Mouse (Mus musculus) mouse trophoblast stem cell (cell line): Measurements from ENCODE around the gene Krtap28-13.

Source experiments
- in situ Hi-C, 2 experiments: fragments of 300-500 bp; cut with MseI, MboI; formaldehyde crosslinking; loops; 2 replicates in 1 of 2; 3 replicates in 1 of 2; pipeline ENCODE4 v1.15.1; 2025

The Krtap28-13 gene

DNA sequence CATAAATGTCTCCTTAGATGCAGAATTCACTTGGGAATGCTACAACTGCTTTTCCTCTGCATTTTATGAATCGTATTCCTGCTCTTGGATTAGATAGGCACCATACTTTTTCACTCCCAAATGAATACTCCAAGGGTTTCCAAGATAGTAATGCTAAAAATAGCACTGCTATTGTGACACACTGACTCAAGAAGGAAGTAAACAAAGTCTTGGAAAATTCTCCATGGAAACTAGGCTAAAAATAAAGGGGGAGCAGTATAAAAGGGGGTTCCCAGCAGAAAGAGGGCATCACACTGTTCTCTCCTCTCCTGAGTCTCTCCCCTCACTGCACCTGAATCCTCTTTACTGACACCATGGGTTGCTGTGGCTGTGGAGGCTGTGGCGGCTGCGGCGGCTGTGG lies at the start of gene Krtap28-13:
Gene Krtap28-13, plus strand, starts transcription at position 288 of the 400 bp plus-strand sequence.
- in situ Hi-C loops: loop anchor here (5.0 to 25.0 kb wide), 4 partner anchors 92 to 652 kb away; partner anchors contain the start of gene Daw1 (in 1 of the 2)

DNA sequence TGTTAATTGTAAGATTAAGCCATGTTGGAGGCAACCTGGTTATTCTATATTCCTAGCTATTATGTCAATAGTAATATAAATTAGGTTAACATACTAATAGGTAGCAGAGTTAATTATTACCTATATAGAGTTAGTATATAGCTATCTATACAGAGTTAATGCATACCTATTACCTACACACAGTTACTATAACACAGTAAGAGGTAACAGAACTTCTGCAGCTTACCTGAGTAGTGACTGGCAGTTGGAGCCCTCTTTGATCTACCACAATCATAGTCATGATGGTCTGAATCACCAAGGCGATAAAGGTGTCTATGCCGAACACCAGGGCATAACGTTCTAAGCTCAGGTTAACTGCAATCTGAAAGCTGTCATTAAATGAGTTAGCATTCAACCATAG lies 46.3 kb upstream of the Krtap28-13 start:
- in situ Hi-C loops: no loop called here

DNA sequence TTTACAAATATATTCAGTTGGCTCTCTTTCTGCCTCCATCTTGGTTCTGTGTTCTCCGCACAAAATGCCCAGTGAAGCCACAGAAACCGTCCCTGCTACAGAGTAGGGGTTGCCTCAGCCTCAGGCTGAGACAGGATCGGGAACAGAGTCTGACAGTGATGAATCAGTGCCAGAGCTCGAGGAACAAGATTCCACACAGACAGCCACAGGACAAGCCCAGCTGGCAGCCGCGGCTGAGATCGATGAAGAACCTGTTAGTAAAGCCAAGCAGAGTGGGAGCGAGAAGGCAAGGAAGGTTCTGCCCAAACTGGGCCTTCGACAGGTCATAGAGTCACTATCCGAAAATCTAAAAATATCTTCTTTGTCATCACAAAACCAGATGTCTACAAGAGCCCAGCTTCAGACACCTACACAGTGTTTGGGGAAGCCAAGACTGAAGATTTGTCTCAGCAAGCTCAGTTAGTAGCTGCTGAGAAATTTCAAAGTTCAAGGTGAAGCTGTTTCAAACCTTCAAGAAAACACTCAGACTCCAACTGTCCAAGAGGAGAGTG lies 45.3 kb upstream of the Krtap28-13 start:
- in situ Hi-C loops: no loop called here

GRCm38 (mm10) chr1:83016556-83016955 lies 44.2 kb upstream of the Krtap28-13 start:
- in situ Hi-C loops: no loop called here

- in situ Hi-C loops: no loop called here
Observed at GRCm38 (mm10) chr1:83031950-83032349, 28.8 kb upstream of the Krtap28-13 start.

DNA sequence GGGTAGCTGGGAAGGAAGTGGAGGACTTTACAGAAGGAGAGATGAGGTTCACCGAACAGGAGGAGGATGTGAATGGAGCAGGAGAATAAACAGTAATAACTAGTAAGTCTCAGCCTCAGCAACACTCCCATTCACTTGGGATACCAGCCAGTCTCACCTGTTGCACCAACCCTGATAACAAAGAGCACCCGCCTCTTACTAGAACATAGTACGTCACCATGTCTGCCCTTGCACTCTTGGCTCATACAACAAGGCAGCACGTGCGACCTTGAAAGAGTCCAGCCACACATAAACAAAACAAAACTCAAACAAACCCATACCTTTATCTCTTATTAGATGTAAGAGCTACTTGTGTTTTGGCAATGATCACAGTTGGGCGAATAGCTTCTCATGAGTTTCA lies 28.2 kb upstream of the Krtap28-13 start:
- in situ Hi-C loops: no loop called here

DNA sequence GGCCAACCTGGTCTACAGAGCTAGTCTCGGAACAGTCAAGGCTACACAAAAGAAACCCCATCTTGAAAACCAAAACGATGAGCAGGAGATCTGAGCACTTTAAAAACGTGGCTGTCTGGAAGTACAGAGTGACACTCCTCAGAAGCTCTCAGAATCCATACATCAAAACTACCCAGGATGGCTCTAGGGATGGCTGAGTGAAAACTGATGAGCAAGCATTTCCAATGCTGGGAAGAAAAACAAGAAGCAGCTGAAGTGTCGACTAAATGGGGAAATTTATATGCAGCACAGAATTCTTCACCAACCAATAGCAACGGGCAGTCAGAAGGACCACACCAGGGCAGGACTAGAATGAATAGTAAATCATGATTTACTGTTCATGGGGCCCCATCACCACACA lies 26.2 kb upstream of the Krtap28-13 start:
- in situ Hi-C loops: no loop called here

DNA sequence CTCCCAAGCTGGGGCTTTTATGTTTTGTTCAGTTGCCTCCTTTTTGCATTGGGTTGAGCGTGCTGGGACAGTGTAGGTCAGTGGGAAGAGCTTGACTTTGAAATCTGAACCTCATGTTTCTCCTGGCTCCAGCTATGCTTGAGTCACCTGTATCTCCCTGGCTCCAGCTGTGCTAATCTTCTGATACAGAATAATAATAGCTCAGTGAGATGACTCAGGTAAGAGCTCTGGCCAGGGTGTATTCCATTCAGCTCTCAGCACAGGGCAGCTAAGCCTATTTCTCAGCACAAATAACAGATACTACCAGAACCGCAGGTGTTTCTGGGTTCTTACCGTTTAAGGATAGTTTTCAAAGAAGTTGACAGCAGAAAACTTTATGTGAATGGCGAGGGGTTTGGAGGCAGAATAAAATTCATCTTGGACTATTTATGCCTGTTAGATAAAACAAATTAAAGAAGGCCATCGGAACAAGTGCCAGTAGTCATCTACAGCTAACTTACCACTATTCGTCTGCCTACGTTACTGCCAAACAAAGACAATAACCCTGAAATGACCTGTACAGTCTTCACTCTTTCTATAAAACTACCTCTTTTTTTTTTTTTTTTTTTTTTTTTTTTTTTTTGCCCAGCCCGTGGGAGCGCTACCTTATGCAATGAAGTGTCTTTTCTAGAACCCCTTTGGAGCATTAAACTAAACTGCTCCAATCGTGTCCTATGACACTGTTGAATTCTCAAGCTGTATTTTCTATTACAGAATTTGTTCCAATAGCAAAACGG lies 23.6 kb upstream of the Krtap28-13 start:
- in situ Hi-C loops: no loop called here

DNA sequence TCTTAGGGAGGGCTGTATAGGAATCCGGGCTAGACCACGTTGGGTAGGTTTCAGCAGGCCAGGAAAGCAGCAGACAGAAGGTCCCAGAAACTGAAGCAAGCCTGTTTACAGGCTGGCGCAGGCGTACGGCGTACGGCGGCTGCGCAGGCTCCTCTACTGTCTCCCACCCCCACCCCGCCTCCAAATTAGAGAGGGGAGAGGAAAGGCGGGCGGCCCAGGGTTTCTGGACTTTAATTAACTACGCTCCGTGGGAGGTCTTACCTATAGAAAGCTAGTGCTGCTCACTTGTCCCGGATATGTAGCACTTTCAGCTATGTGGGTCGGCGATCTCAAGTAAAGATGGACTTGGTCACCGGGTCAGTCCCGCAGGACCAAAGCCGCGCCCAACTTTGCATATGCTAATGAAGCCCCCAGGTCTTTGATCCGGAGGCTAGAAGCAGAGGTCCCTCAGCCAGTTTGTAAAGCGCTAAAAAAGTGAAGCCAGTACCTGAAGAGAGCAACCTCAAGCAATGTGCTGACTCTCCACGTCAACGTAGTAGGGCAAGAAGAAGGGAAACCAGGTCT lies 22.5 kb upstream of the Krtap28-13 start, which contains the start of gene Slc19a3:
Gene Slc19a3, minus strand, starts transcription at position 340 of the 564 bp plus-strand sequence.
- in situ Hi-C loops: no loop called here

GRCm38 (mm10) chr1:83039080-83039479 lies 21.6 kb upstream of the Krtap28-13 start:
- in situ Hi-C loops: no loop called here

GRCm38 (mm10) chr1:83042380-83042779 lies 18.4 kb upstream of the Krtap28-13 start, which contains the start of gene Krtap28-10:
Gene Krtap28-10, minus strand, starts transcription at chr1:83042480.
- in situ Hi-C loops: no loop called here

DNA sequence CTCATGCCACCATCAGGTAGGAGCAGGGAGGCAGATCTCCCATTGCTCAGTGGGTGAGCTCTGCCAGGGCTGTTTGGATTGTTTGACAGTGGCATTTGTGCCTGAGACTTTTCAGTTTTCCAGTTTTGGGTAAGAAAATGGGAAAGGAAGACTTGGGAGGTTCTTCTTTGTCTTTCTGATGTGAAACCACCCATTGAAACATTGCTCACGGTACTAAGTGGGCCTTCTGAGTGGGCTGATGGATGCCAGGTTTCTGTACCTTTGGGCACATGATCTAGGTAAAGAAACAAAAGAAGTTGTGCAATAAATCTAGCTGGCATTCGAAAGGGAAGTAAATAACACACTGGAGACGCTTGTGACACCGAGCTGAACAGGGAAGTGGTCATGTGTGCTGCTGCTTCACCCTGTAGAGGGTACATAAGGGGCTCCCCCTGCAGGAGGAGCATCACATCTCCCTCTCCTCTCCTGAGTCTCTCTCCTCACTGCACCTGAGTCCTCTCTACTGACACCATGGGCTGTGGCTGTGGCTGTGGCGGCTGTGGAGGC lies 15.8 kb upstream of the Krtap28-13 start, which contains the start of gene Gm47969:
Gene Gm47969, plus strand, starts transcription at position 51 of the 546 bp plus-strand sequence.
- in situ Hi-C loops: no loop called here

GRCm38 (mm10) chr1:83058481-83058880 lies 2.2 kb upstream of the Krtap28-13 start:
- in situ Hi-C loops: loop anchor here (25.0 kb wide), 1 partner anchor 654 kb away; no protein-coding TSS in a partner anchor

- in situ Hi-C loops: loop anchor here (25.0 kb wide), 1 partner anchor 653 kb away; no protein-coding TSS in a partner anchor
Observed at GRCm38 (mm10) chr1:83059278-83059677, 1.5 kb upstream of the Krtap28-13 start, which contains the start of gene A030005K14Rik. Gene A030005K14Rik, minus strand, starts transcription at chr1:83059378.

GRCm38 (mm10) chr1:83064851-83065250 lies 4.1 kb downstream of the Krtap28-13 start:
- in situ Hi-C loops: loop anchor here (5.0 to 25.0 kb wide), 4 partner anchors 87 to 647 kb away; partner anchors contain the start of gene Daw1 (in 1 of the 2)

DNA sequence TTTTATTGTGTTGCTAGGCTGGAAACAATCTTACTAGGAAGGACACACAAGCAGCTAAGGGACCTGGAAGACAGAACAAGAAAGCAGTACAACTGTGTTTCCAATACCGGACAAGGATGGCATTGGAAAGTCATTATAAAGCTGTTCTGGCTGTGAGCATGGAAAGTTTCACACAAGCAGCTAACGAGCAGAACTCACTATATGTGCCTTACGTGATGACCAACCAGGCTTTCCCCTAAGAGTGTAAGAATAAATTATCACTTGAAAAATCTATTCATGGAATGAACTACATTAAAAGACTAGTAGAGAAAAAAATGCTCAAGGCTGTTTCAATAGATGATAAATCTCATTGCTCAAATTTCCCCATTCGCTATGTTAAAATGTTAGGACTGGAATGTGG lies 5.8 kb downstream of the Krtap28-13 start:
- in situ Hi-C loops: loop anchor here (10.0 to 25.0 kb wide), 3 partner anchors 88 to 646 kb away; partner anchors contain the start of gene Daw1 (in 1 of the 2)

- in situ Hi-C loops: loop anchor here (10.0 to 25.0 kb wide), 3 partner anchors 88 to 645 kb away; partner anchors contain the start of gene Daw1 (in 1 of the 2)
Observed at GRCm38 (mm10) chr1:83067205-83067604, 6.5 kb downstream of the Krtap28-13 start.

GRCm38 (mm10) chr1:83075526-83076189 lies 14.9 kb downstream of the Krtap28-13 start:
- in situ Hi-C loops: no loop called here

GRCm38 (mm10) chr1:83076190-83076917 lies 15.6 kb downstream of the Krtap28-13 start:
- in situ Hi-C loops: no loop called here

DNA sequence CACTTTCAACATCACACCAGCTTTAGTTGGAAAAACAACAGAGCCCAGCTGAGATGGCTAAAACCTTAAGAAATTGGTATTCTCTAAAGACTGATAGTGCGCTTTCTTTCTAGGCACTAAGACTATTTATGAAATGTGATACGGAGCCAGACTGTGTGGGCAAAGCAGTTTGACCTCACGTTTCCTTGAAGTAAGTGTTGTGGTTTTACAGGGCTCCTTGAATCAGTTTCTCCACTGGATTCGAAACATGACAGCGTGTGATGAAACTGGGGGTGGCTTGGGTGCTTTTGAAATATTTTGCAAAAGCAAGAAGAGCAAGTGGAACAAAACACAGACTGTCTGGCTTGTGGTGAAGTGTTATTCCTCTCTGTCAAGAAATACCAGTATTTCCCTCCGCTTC lies 16.3 kb downstream of the Krtap28-13 start:
- in situ Hi-C loops: no loop called here
